Mouse (Mus musculus) limb, embryonic 12.5 days (tissue): Measurements from ENCODE around the gene Hcar2. TPM values are rescaled to one million over a fixed set of nuclear protein-coding genes. Genes with fewer than 3 reads are reported as not detected.

ENCODE experiments used
- ATAC-seq: fragments of 200-750 bp; cut with Nextera tagmentation; 2 replicates; pipeline ENCODE4 v1.8.0; 2017; ENCODE audit warnings: low read depth, moderate TSS enrichment; ENCODE audit not compliant: insufficient number of reproducible peaks, insufficient read depth, low FRiP score, low TSS enrichment
- H3K27ac ChIP-seq: fragments of 300-500 bp; sonication (generic); 2 replicates; pipeline ENCODE4 v1.5.1; 2016; ENCODE audit warnings: mild to moderate bottlenecking, moderate library complexity
- H3K27me3 ChIP-seq: fragments of 300-500 bp; sonication (generic); 2 replicates; pipeline ENCODE4 v1.6.1; 2016; ENCODE audit warnings: mild to moderate bottlenecking, moderate library complexity
- H3K36me3 ChIP-seq: fragments of 300-500 bp; sonication (generic); 2 replicates; pipeline ENCODE4 v1.6.1; 2016; ENCODE audit warnings: mild to moderate bottlenecking, moderate library complexity
- H3K4me1 ChIP-seq: fragments of 300-500 bp; sonication (generic); replicated peaks from 2 replicates; pipeline ENCODE4 v1.6.1; 2016
- H3K4me2 ChIP-seq: fragments of 300-500 bp; sonication (generic); 2 replicates; pipeline ENCODE4 v1.6.1; 2016; ENCODE audit warnings: mild to moderate bottlenecking, moderate library complexity
- H3K4me3 ChIP-seq: fragments of 300-500 bp; sonication (generic); replicated peaks from 2 replicates; pipeline ENCODE4 v1.5.1; 2016; ENCODE audit warnings: mild to moderate bottlenecking
- H3K9ac ChIP-seq: fragments of 300-500 bp; sonication (generic); replicated peaks from 2 replicates; pipeline ENCODE4 v1.6.1; 2016; ENCODE audit warnings: mild to moderate bottlenecking, moderate library complexity
- H3K9me3 ChIP-seq: fragments of 300-500 bp; sonication (generic); 2 replicates; pipeline ENCODE4 v1.6.1; 2016; ENCODE audit warnings: mild to moderate bottlenecking, moderate library complexity
- WGBS: fragments of 180-500 bp; shearing (Covaris S2); methylation state at CpG from one replicate; pipeline ENCODE4 v1.1.7; 2016; 5-methylcytosine and 5-hydroxymethylcytosine counted together
- polyA plus RNA-seq: library from polyadenylated mRNA; unstranded; fragments of >200 nt; fragmentation: Nextera tagmentation; extraction: Ambion mirVana; gene quantifications from 2 replicates; pipeline ENCODE4 v1.2.1, GENCODE M21; 2016

Gene Hcar2
- polyA plus RNA-seq, 1 experiment from 2014 or later, result 0.10 TPM

DNA sequence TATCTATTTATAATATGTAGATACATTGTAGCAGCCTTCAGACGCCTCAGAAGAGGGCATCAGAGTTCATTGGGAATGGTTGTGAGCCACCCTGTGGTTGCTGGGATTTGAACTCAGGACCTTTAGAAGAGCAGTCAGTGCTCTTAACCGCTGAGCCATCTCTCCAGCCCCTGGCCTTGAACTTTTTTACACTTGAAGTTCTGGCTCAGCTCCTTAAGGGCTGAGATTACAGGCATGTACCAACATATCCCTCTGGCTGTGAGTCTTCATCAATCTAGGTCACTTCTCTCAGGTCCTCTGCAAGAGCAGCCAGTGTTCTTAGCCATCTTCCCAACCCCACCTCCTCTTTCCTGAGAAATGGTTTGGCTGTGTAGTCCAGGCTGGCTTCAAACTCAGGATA lies 25.0 kb upstream of the Hcar2 start:
- WGBS, result 69% methylated on average over 2 of the region's 2 CpGs
- Histone ChIP-seq H3K9ac (no peak overlapping the region), H3K27me3 (no peaks in the 10 kb centered on the region), H3K4me1 (no peaks in the 10 kb centered on the region), H3K36me3 (no peaks in the 10 kb centered on the region), H3K4me3 (no peak overlapping the region), H3K9me3 (no peaks in the 10 kb centered on the region), H3K4me2 (no peak overlapping the region), H3K27ac (no peak overlapping the region)
- ATAC-seq, result no peak

- H3K36me3 ChIP-seq, result no peaks in the 10 kb centered on the region
- no peaks in the 10 kb centered on the region for H3K4me1 ChIP-seq
- WGBS, result 79% methylated on average over 3 of the region's 3 CpGs
- H3K9ac ChIP-seq, result no peak overlapping the region
- H3K4me3 ChIP-seq, result no peak overlapping the region
- no peak overlapping the region for H3K4me2 ChIP-seq
- H3K27ac ChIP-seq, result no peak overlapping the region
- no peaks in the 10 kb centered on the region for H3K27me3 ChIP-seq
- H3K9me3 ChIP-seq, result no peaks in the 10 kb centered on the region
- ATAC-seq, result no peak
Observed at GRCm38 (mm10) chr5:123886365-123886764, 21.1 kb upstream of the Hcar2 start.

DNA sequence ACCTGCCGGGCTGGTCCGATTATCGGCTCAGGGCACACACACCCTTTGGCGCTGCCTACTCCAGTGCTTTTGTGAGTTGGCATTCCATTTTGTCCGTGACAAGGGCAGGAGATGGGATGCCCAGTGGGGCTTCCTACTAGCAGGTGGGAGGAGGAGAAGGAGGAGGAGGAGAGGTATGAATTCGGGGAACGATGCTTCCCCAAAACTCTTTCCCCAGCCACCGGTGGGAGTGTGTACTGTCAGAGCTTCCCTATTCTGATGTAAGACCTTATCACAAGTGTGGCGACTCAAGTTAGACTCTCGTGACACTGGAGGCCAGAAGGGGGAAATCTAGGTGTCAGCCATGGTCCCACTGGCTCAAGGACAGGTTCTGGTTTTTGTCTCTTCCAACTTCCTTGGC lies 19.0 kb upstream of the Hcar2 start:
- no peak overlapping the region for H3K4me2 ChIP-seq
- H3K9ac ChIP-seq, result no peak overlapping the region
- H3K36me3 ChIP-seq, result no peaks in the 10 kb centered on the region
- WGBS, result 78% methylated on average over 10 of the region's 10 CpGs
- no peak for ATAC-seq
- H3K9me3 ChIP-seq, result no peaks in the 10 kb centered on the region
- H3K4me3 ChIP-seq, result no peak overlapping the region
- no peaks in the 10 kb centered on the region for H3K27me3 ChIP-seq
- H3K27ac ChIP-seq, result no peak overlapping the region
- peaks cover 10% of the 10 kb centered on the region for H3K4me1 ChIP-seq

DNA sequence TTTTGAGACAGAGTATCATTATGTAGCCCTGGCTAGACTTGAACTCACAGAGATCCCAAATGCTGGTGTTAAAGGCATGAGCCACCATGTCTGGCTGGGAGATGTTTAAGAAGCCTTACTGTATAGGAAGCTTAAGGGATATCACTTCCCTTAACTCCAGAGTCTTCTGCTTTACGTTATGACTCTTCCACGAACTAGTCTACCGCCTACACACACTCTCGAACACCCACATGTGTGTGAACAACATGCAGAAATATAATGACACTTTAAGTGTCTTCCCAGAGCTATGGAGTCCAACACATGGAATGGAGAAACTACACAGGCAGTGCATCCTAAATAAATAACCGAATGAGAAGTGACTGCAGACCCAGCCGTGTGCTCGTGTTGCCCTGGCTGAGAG lies 18.6 kb upstream of the Hcar2 start:
- Histone ChIP-seq H3K27ac (no peak overlapping the region), H3K4me2 (no peak overlapping the region), H3K9me3 (no peaks in the 10 kb centered on the region), H3K4me3 (no peak overlapping the region), H3K4me1 (peaks cover 11% of the 10 kb centered on the region), H3K27me3 (no peaks in the 10 kb centered on the region), H3K9ac (no peak overlapping the region), H3K36me3 (no peaks in the 10 kb centered on the region)
- no peak for ATAC-seq
- 81% methylated on average over 7 of the region's 7 CpGs for WGBS

GRCm38 (mm10) chr5:123880778-123881177 lies 15.5 kb upstream of the Hcar2 start:
- H3K27me3 ChIP-seq, result no peaks in the 10 kb centered on the region
- H3K36me3 ChIP-seq, result no peaks in the 10 kb centered on the region
- H3K4me2 ChIP-seq, result no peak overlapping the region
- no peak for ATAC-seq
- no peak overlapping the region for H3K9ac ChIP-seq
- H3K4me1 ChIP-seq, result peaks cover 25% of the 10 kb centered on the region
- H3K4me3 ChIP-seq, result no peak overlapping the region
- H3K27ac ChIP-seq, result no peak overlapping the region
- WGBS, result 82% methylated on average over 14 of the region's 14 CpGs
- H3K9me3 ChIP-seq, result no peaks in the 10 kb centered on the region

- Histone ChIP-seq H3K9me3 (no peaks in the 10 kb centered on the region), H3K27ac (0 out of 2 replicates have a peak within 1 kb of the TSS, but pooled peaks have one; percentile 29), H3K4me1 (peaks cover 25% of the 10 kb centered on the region), H3K4me2 (no peak within 1 kb of the TSS), H3K9ac (no peak within 1 kb of the TSS), H3K4me3 (no peak within 1 kb of the TSS), H3K36me3 (no peaks in the 10 kb centered on the region), H3K27me3 (no peaks in the 10 kb centered on the region)
- no peak for ATAC-seq
- WGBS, result 72% methylated on average over 12 of the region's 12 CpGs
Observed at GRCm38 (mm10) chr5:123879928-123880327, 14.6 kb upstream of the Hcar2 start, which contains the start of gene Hcar1. TSS of gene Hcar1 (minus strand) at chr5:123880020.

GRCm38 (mm10) chr5:123878056-123878455 lies 12.8 kb upstream of the Hcar2 start:
- 0 out of 2 replicates have a peak overlapping the region, but pooled peaks have one; percentile 3 for H3K27ac ChIP-seq
- H3K4me2 ChIP-seq, result peak overlapping the region; percentile 41
- WGBS, result 39% methylated on average over 14 of the region's 14 CpGs
- no peaks in the 10 kb centered on the region for H3K9me3 ChIP-seq
- H3K4me3 ChIP-seq, result no peak overlapping the region
- no peaks in the 10 kb centered on the region for H3K27me3 ChIP-seq
- H3K9ac ChIP-seq, result 0 out of 2 replicates have a peak overlapping the region, but pooled peaks have one; percentile 14
- peaks cover 25% of the 10 kb centered on the region for H3K4me1 ChIP-seq
- no peak for ATAC-seq
- H3K36me3 ChIP-seq, result no peaks in the 10 kb centered on the region

GRCm38 (mm10) chr5:123874177-123874576 lies 8.9 kb upstream of the Hcar2 start:
- H3K9me3 ChIP-seq, result no peaks in the 10 kb centered on the region
- peaks cover 14% of the 10 kb centered on the region for H3K4me1 ChIP-seq
- no peak overlapping the region for H3K4me3 ChIP-seq
- no peak overlapping the region for H3K9ac ChIP-seq
- H3K27ac ChIP-seq, result no peak overlapping the region
- no peak for ATAC-seq
- H3K27me3 ChIP-seq, result no peaks in the 10 kb centered on the region
- H3K4me2 ChIP-seq, result no peak overlapping the region
- WGBS, result 86% methylated on average over 5 of the region's 5 CpGs
- no peaks in the 10 kb centered on the region for H3K36me3 ChIP-seq

DNA sequence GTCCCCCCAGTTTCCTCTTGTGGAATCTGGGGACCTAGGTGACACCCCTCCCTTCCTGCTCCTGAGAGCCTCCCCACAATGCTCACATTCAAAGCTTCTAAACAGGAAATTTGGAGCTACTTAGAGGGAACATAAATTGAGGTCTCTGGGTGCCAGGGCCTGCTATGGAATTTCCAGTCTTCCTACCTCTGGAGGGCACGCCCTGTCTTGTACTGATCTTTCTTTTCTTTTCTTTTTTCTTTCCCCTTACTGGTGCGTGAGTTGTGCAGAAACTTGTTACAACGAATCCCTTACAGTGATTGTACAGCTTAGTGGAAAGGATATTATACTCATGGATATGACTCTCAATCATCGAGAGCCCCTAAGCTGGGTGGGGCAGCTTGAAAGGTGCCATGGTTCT lies 4.3 kb upstream of the Hcar2 start:
- Histone ChIP-seq H3K4me3 (no peak overlapping the region), H3K27me3 (no peaks in the 10 kb centered on the region), H3K27ac (0 out of 2 replicates have a peak overlapping the region, but pooled peaks have one; percentile 23), H3K9me3 (no peaks in the 10 kb centered on the region), H3K4me2 (no peak overlapping the region), H3K36me3 (no peaks in the 10 kb centered on the region), H3K4me1 (no peaks in the 10 kb centered on the region), H3K9ac (no peak overlapping the region)
- WGBS, result 88% methylated on average over 4 of the region's 4 CpGs
- ATAC-seq, result no peak

GRCm38 (mm10) chr5:123866457-123866856 lies 1.2 kb upstream of the Hcar2 start:
- H3K4me1 ChIP-seq, result 0 out of 2 replicates have a peak, but pooled peaks cover 2% of the 10 kb centered on the region
- H3K9me3 ChIP-seq, result no peaks in the 10 kb centered on the region
- WGBS, result 92% methylated on average over 4 of the region's 4 CpGs
- no peak overlapping the region for H3K4me3 ChIP-seq
- no peaks in the 10 kb centered on the region for H3K36me3 ChIP-seq
- H3K27ac ChIP-seq, result no peak overlapping the region
- no peak overlapping the region for H3K9ac ChIP-seq
- no peak for ATAC-seq
- no peak overlapping the region for H3K4me2 ChIP-seq
- H3K27me3 ChIP-seq, result no peaks in the 10 kb centered on the region

GRCm38 (mm10) chr5:123863934-123864333 lies 1.4 kb downstream of the Hcar2 start:
- no peak for ATAC-seq
- H3K27ac ChIP-seq, result no peak overlapping the region

More at GRCm38 (mm10) chr5:123863934-123864333, 1.4 kb downstream of the Hcar2 start:
- H3K4me1 ChIP-seq, result peaks cover 7% of the 10 kb centered on the region; the same call in 1 of the 2 replicates
- 91% methylated on average over 14 of the region's 14 CpGs for WGBS
- H3K9me3 ChIP-seq, result no peaks in the 10 kb centered on the region
- H3K27me3 ChIP-seq, result no peaks in the 10 kb centered on the region
- no peak overlapping the region for H3K4me2 ChIP-seq
- H3K4me3 ChIP-seq, result no peak overlapping the region
- no peaks in the 10 kb centered on the region for H3K36me3 ChIP-seq
- H3K9ac ChIP-seq, result no peak overlapping the region
